Mouse (Mus musculus): ENCODE results near the gene Malrd1.

DNA sequence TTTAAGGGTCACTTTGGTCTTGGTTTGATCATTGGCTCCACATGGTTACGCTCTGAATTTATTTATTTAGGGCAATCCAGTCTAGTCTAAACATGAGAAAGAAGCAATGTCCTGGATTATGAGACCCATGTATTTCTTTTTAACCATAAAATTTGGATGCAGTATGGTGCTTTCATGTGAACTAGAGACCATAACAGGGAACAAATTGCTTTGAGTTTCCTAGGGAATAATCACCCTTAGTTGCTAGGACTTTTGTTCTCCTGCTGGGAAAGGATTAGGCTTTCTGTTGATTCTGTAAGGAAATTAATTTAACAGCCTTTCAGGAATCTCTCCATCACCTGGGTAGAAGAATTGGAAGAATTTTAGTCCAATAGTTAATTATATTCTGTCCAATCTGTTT lies 130.1 kb downstream of the Malrd1 start:
- TF ChIP-seq EP300 (IDR thresholded peaks at IDR 0.05; ENCODE audit: low read depth in 1 of 2, low read length in 2 of 2) = no peak
- TF ChIP-seq POLR2AphosphoS5 (IDR thresholded peaks at IDR 0.05; ENCODE audit: borderline replicate concordance, low read depth, low read length) = no peak
- TF ChIP-seq JUND (IDR thresholded peaks at IDR 0.05; ENCODE audit: low read depth, low read length) = no peak
- TF ChIP-seq CTCF (IDR thresholded peaks at IDR 0.05 in 2 of 3, conservative IDR thresholded peaks at IDR 0.05 in 1 of 3; ENCODE audit: control insufficient read depth in 1 of 3, insufficient read depth in 1 of 3, low read depth in 2 of 3, low read length in 3 of 3, poor library complexity in 1 of 3, severe bottlenecking in 1 of 3) = no peak
